Mouse (Mus musculus) heart, embryonic 15.5 days (tissue): Measurements from ENCODE around the gene Cers2. TPM values are rescaled to one million over a fixed set of nuclear protein-coding genes. Genes with fewer than 3 reads are reported as not detected.

Experiments used
- ATAC-seq: fragments of 200-750 bp; cut with Nextera tagmentation; replicated peaks from 2 replicates; pipeline ENCODE4 v1.8.0; 2017; ENCODE audit warnings: low read depth, moderate TSS enrichment; ENCODE audit not compliant: insufficient number of reproducible peaks, insufficient read depth, low FRiP score
- H3K27ac ChIP-seq: fragments of 300-500 bp; sonication (generic); 2 replicates; pipeline ENCODE4 v1.5.1; 2015; ENCODE audit warnings: mild to moderate bottlenecking, inconsistent platforms
- H3K27me3 ChIP-seq: fragments of 300-500 bp; sonication (generic); 2 replicates; pipeline ENCODE4 v1.6.1; 2015; ENCODE audit warnings: inconsistent platforms
- H3K36me3 ChIP-seq: fragments of 300-500 bp; sonication (generic); 2 replicates; pipeline ENCODE4 v1.6.1; 2015; ENCODE audit warnings: mild to moderate bottlenecking, inconsistent platforms
- H3K4me1 ChIP-seq: fragments of 300-500 bp; sonication (generic); replicated peaks from 2 replicates; pipeline ENCODE4 v1.6.1; 2015; ENCODE audit warnings: inconsistent platforms
- H3K4me2 ChIP-seq: fragments of 300-500 bp; sonication (generic); 2 replicates; pipeline ENCODE4 v1.6.1; 2015; ENCODE audit warnings: inconsistent platforms, mild to moderate bottlenecking, moderate library complexity
- H3K4me3 ChIP-seq: fragments of 300-500 bp; sonication (generic); 2 replicates; pipeline ENCODE4 v1.5.1; 2015; ENCODE audit warnings: mild to moderate bottlenecking, inconsistent platforms
- H3K9ac ChIP-seq: fragments of 300-500 bp; sonication (generic); 2 replicates; pipeline ENCODE4 v1.6.1; 2015; ENCODE audit warnings: mild to moderate bottlenecking, inconsistent platforms
- H3K9me3 ChIP-seq: fragments of 300-500 bp; sonication (generic); replicated peaks from 2 replicates; pipeline ENCODE4 v1.6.1; 2016; ENCODE audit warnings: inconsistent platforms
- WGBS: fragments of 180-500 bp; shearing (Covaris S2); methylation state at CpG from one replicate; pipeline ENCODE4 v1.1.7; 2015; ENCODE audit warnings: mixed read lengths; 5-methylcytosine and 5-hydroxymethylcytosine counted together
- polyA plus RNA-seq: library from polyadenylated mRNA; unstranded; fragments of >200 nt; fragmentation: Nextera tagmentation; extraction: Ambion mirVana; gene quantifications from 2 replicates; pipeline ENCODE4 v1.2.1, GENCODE M21; 2015

The Cers2 gene
- polyA plus RNA-seq, 1 experiment from 2014 or later, result 120 TPM

- H3K4me1 ChIP-seq, result peaks cover 32% of the 10 kb centered on the region
- H3K27me3 ChIP-seq, result no peaks in the 10 kb centered on the region
- peak within 1 kb of the TSS; percentile 86 for H3K4me3 ChIP-seq
- peak within 1 kb of the TSS; percentile 91 for H3K9ac ChIP-seq
- no peaks in the 10 kb centered on the region for H3K36me3 ChIP-seq
- peak; percentile 91 for ATAC-seq
- peak within 1 kb of the TSS; percentile 98 for H3K27ac ChIP-seq
- peak within 1 kb of the TSS; percentile 87 for H3K4me2 ChIP-seq
- under 1% methylated on average over 53 of the region's 53 CpGs for WGBS
- H3K9me3 ChIP-seq, result no peaks in the 10 kb centered on the region
These were observed 33.1 kb upstream of the Cers2 start, which contains the start of the genes Mindy1 and Prune1 for GRCm38 (mm10) chr3:95281216-95282126. Gene Mindy1, plus strand, starts transcription at chr3:95281345. Gene Prune1, minus strand, starts transcription at chr3:95282076.

GRCm38 (mm10) chr3:95282381-95282864 is 32.2 kb upstream of the Cers2 start:
- Histone ChIP-seq H3K4me2 (peak overlapping the region; percentile 87), H3K4me3 (peak overlapping the region; percentile 86), H3K27ac (peak overlapping the region; percentile 98), H3K36me3 (no peaks in the 10 kb centered on the region), H3K9ac (peak overlapping the region; percentile 86), H3K4me1 (peaks cover 23% of the 10 kb centered on the region), H3K27me3 (no peaks in the 10 kb centered on the region), H3K9me3 (no peaks in the 10 kb centered on the region)
- WGBS, result under 1% methylated on average over 11 of the region's 11 CpGs
- no peak for ATAC-seq

DNA sequence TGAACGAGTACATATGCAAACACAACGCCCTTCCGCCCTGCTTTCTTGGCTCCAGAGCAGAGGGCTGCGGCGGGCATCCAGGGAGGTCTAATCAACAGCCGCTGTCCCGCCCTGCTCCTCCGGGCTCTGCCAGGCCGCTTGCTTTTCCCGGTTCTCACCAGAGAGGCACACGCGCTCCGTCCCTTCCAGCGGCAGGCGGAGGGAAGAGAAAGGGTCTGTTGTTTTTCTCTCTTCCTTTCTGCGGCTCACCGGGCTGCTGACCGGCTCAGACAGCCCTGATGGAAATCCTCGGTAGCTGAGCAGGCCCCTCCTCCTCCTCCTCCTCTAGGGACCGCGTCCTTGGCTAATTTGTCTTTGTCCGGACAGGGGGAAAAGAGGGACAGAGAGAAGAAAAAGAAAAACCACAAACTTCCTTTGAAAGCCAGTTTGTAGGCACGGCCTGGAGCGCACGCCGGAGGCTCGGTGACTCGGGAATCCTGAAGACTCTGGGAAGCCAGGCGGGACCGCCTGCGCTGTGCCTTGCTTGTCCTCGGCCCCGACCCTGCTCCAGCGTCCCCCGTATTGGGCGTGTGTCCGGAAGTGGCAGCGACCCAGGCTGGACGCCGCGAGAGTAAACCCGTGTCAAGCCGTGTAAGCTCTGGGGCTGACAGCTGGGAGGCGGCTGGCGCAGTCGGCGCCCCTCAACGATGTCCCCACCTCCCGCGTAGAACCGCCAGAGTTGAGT is 31.6 kb upstream of the Cers2 start:
- H3K9me3 ChIP-seq, result no peaks in the 10 kb centered on the region
- under 1% methylated on average over 49 of the region's 51 CpGs for WGBS

DNA sequence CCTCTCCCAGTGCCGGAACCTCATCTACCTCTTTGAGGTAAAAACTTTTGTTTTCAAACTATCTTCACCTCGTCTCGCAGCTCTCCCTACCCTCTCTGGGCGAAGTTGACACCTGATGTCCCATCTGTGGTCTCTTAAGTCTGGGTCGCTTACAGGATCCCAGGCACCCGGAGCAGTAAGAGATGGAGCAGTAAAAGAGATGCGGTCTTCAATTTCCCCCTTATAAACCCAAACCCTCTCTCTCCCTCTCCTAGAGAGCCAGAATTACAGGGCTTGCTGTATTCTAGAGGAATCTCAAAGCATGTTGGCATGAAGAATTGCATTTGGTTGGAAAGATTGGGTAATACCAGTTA is 31.0 kb upstream of the Cers2 start:
- peak overlapping the region; percentile 98 for H3K27ac ChIP-seq
- H3K9me3 ChIP-seq, result no peaks in the 10 kb centered on the region
- H3K4me2 ChIP-seq, result peak overlapping the region; percentile 87
- peaks cover 6% of the 10 kb centered on the region; the same call in 1 of the 2 replicates for H3K36me3 ChIP-seq
- peak overlapping the region; percentile 86 for H3K4me3 ChIP-seq
- peaks cover 20% of the 10 kb centered on the region for H3K4me1 ChIP-seq
- H3K9ac ChIP-seq, result peak overlapping the region; percentile 86
- ATAC-seq, result no peak
- no peaks in the 10 kb centered on the region for H3K27me3 ChIP-seq
- 3% methylated on average over 7 of the region's 7 CpGs for WGBS

More for the DNA sequence above, 31.6 kb upstream of the Cers2 start:
- Histone ChIP-seq H3K9ac (peak overlapping the region; percentile 86), H3K4me3 (peak overlapping the region; percentile 86), H3K36me3 (peaks cover 4% of the 10 kb centered on the region; the same call in 1 of the 2 replicates), H3K27me3 (no peaks in the 10 kb centered on the region), H3K4me1 (peaks cover 20% of the 10 kb centered on the region), H3K27ac (peak overlapping the region; percentile 98), H3K4me2 (peak overlapping the region; percentile 87)
- ATAC-seq, result peak; percentile 65

GRCm38 (mm10) chr3:95284062-95284461 is 30.5 kb upstream of the Cers2 start:
- WGBS, result 26% methylated on average over 1 of the region's 1 CpGs
- Histone ChIP-seq H3K4me3 (peak overlapping the region; percentile 86), H3K9me3 (no peaks in the 10 kb centered on the region), H3K27me3 (no peaks in the 10 kb centered on the region), H3K36me3 (peaks cover 6% of the 10 kb centered on the region; the same call in 1 of the 2 replicates), H3K27ac (peak overlapping the region; percentile 98), H3K4me2 (peak overlapping the region; percentile 87), H3K9ac (peak overlapping the region; percentile 86; the same call in 1 of the 2 replicates), H3K4me1 (peaks cover 20% of the 10 kb centered on the region)
- ATAC-seq, result no peak

GRCm38 (mm10) chr3:95284501-95285281 is 29.9 kb upstream of the Cers2 start:
- no peak overlapping the region for H3K27ac ChIP-seq
- peaks cover 6% of the 10 kb centered on the region; the same call in 1 of the 2 replicates for H3K36me3 ChIP-seq
- 87% methylated on average over 12 of the region's 12 CpGs for WGBS
- H3K27me3 ChIP-seq, result no peaks in the 10 kb centered on the region
- H3K9ac ChIP-seq, result no peak overlapping the region
- ATAC-seq, result no peak
- peak overlapping the region; percentile 86; the same call in 1 of the 2 replicates for H3K4me3 ChIP-seq
- H3K9me3 ChIP-seq, result no peaks in the 10 kb centered on the region
- peaks cover 20% of the 10 kb centered on the region for H3K4me1 ChIP-seq
- peak overlapping the region; percentile 87 for H3K4me2 ChIP-seq

GRCm38 (mm10) chr3:95285390-95285789 is 29.2 kb upstream of the Cers2 start:
- H3K4me1 ChIP-seq, result peaks cover 19% of the 10 kb centered on the region
- H3K4me3 ChIP-seq, result no peak overlapping the region
- ATAC-seq, result no peak
- 91% methylated on average over 5 of the region's 5 CpGs for WGBS
- no peak overlapping the region for H3K4me2 ChIP-seq
- no peaks in the 10 kb centered on the region for H3K27me3 ChIP-seq
- no peak overlapping the region for H3K27ac ChIP-seq
- H3K9ac ChIP-seq, result no peak overlapping the region
- H3K9me3 ChIP-seq, result no peaks in the 10 kb centered on the region
- H3K36me3 ChIP-seq, result peaks cover 6% of the 10 kb centered on the region; the same call in 1 of the 2 replicates

- Histone ChIP-seq H3K9ac (no peak overlapping the region), H3K4me2 (no peak overlapping the region), H3K27me3 (no peaks in the 10 kb centered on the region), H3K4me3 (no peak overlapping the region), H3K9me3 (no peaks in the 10 kb centered on the region), H3K4me1 (peaks cover 16% of the 10 kb centered on the region), H3K36me3 (peaks cover 6% of the 10 kb centered on the region; the same call in 1 of the 2 replicates), H3K27ac (no peak overlapping the region)
- 66% methylated on average over 5 of the region's 5 CpGs for WGBS
- no peak for ATAC-seq
These were observed 28.6 kb upstream of the Cers2 start for GRCm38 (mm10) chr3:95286011-95286410.

DNA sequence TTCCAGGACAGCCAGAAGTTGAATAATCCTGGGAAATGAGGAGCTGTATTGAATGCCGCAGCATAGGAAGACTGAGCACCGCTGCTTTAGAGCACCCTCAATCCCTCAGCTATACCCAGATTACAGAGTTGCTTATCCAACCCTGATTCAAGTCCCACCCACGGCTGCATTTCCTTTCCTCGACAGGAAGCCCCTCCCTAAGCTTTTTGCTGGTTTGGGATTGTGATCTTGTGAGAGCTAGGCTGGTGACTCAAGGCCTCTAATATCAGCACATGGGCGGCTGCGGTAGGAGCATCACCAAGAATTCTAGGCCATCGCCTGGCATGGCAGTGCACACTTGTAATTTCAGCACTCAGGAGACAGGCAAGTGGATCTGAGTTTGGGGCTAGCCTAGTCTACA is 28.1 kb upstream of the Cers2 start:
- no peak for ATAC-seq
- H3K4me1 ChIP-seq, result peaks cover 16% of the 10 kb centered on the region
- H3K27ac ChIP-seq, result no peak overlapping the region
- H3K36me3 ChIP-seq, result peaks cover 6% of the 10 kb centered on the region; the same call in 1 of the 2 replicates
- H3K4me3 ChIP-seq, result no peak overlapping the region
- no peak overlapping the region for H3K4me2 ChIP-seq
- WGBS, result 75% methylated on average over 7 of the region's 7 CpGs
- no peak overlapping the region for H3K9ac ChIP-seq
- H3K9me3 ChIP-seq, result no peaks in the 10 kb centered on the region
- no peaks in the 10 kb centered on the region for H3K27me3 ChIP-seq

DNA sequence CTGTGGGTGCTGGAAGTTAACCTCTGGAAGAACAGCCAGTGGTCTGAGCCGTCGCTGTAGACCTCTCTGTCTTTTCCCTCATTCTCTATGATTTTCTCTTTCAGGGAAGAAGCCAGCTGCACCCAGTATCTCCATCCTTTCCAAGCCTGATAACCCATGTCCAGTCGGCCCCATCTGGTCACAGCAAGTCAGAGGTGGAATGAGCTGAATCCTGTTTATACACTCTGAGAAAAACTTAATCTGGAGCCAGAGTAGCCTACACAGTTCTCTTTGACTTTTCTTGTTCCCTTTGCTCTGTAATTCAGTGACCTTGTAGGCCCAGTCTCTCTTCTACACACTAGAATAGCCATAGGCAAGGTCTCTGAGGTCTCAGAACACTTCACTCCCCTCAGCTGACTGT is 27.1 kb upstream of the Cers2 start:
- no peak overlapping the region for H3K4me3 ChIP-seq
- ATAC-seq, result no peak
- H3K27me3 ChIP-seq, result no peaks in the 10 kb centered on the region
- H3K4me1 ChIP-seq, result peaks cover 16% of the 10 kb centered on the region
- peaks cover 9% of the 10 kb centered on the region; the same call in 1 of the 2 replicates for H3K36me3 ChIP-seq
- no peak overlapping the region for H3K4me2 ChIP-seq
- H3K27ac ChIP-seq, result no peak overlapping the region
- 77% methylated on average over 3 of the region's 3 CpGs for WGBS
- H3K9ac ChIP-seq, result no peak overlapping the region
- no peaks in the 10 kb centered on the region for H3K9me3 ChIP-seq
